15 mouse cellular contexts compared by ENCODE assay signal in genomic region chr12:89983399-89983798, GRCm38 (mm10).
DNase-seq lines count a peak whose midpoint lies in the region; ATAC-seq and TF ChIP-seq lines count a peak whose summit lies in the region.
"Had no signal": no experiment of that assay in that cellular context is flagged by ENCODE, and none has a peak within 500 bp of the region (broad histone marks: within the 10 kb centered on the region; RNA-seq: fewer than 3 reads in every experiment).

No protein-coding gene starts in this region.

- H3K27ac ChIP-seq in hindbrain, embryonic 15.5 days (replicated peaks) = peak overlapping the region; percentile 6
- H3K27ac ChIP-seq in gastrocnemius, adult 2 months = no peak overlapping the region
- H3K27ac ChIP-seq: heart, embryonic 13.5 days; limb, embryonic 15.5 days had no signal

- no peak for TF ChIP-seq CTCF in gastrocnemius, adult 2 months (IDR thresholded peaks at IDR 0.05)

- H3K4me2 ChIP-seq in hindbrain, embryonic 15.5 days = no peak overlapping the region
- H3K4me2 ChIP-seq: heart, embryonic 13.5 days; limb, embryonic 15.5 days had no signal

- intact Hi-C loops in gastrocnemius, adult 2 months (cut with DNase I) = no loop called here
- intact Hi-C loops in left cerebral cortex, postnatal 36 days (cut with DNase I) = no loop called here

- peaks cover 17% of the 10 kb centered on the region for H3K4me1 ChIP-seq in hindbrain, embryonic 15.5 days (replicated peaks)
- H3K4me1 ChIP-seq: heart, embryonic 13.5 days; limb, embryonic 15.5 days had no signal

- no peaks in the 10 kb centered on the region for H3K27me3 ChIP-seq in hindbrain, embryonic 15.5 days
- H3K27me3 ChIP-seq: heart, embryonic 13.5 days; limb, embryonic 15.5 days had no signal

- no peaks in the 10 kb centered on the region for H3K9me3 ChIP-seq in hindbrain, embryonic 15.5 days
- H3K9me3 ChIP-seq: heart, embryonic 13.5 days; limb, embryonic 15.5 days had no signal

- DNase-seq in brain, adult 2 months (ENCODE audit: low read depth, low spot score) = peak; percentile 90
- peak; percentile 63 for DNase-seq in cerebellum, adult 11 months
- DNase-seq in cerebellum, postnatal 25 days = peak; percentile 65
- DNase-seq in gastrocnemius, adult 2 months = no peak
- DNase-seq in left cerebral cortex, postnatal 36 days (ENCODE audit: low spot score in 2 of 2) = no peak
- DNase-seq in adrenal gland, postnatal 10 days = no peak
- DNase-seq: embryo, embryonic 11 days; liver, postnatal 0 days; lung, postnatal 4 days; thymus, postnatal 36 days had no signal

- no peak overlapping the region for H3K9ac ChIP-seq in hindbrain, embryonic 15.5 days
- H3K9ac ChIP-seq: heart, embryonic 13.5 days; limb, embryonic 15.5 days; liver, postnatal 0 days had no signal

- 0 out of 2 replicates have a peak, but pooled peaks have one; percentile 61 for ATAC-seq in hindbrain, embryonic 15.5 days (ENCODE audit: low FRiP score, low read depth)
- no peak for ATAC-seq in inflammation-experienced regulatory T-cells, adult 6 months
- ATAC-seq: liver, postnatal 0 days had no signal

- H3K36me3 ChIP-seq in hindbrain, embryonic 15.5 days = no peaks in the 10 kb centered on the region
- H3K36me3 ChIP-seq: G1E; heart, embryonic 13.5 days; limb, embryonic 15.5 days had no signal

- H3K4me3 ChIP-seq in hindbrain, embryonic 15.5 days = no peak overlapping the region
- H3K4me3 ChIP-seq in gastrocnemius, adult 2 months = no peak overlapping the region
- H3K4me3 ChIP-seq: heart, embryonic 13.5 days; limb, embryonic 15.5 days had no signal

Comparison
In these comparisons a context has a peak if more than half of its experiments do, and no peak if none do; other contexts are left out.
1. DNase-seq: peak in brain, adult 2 months (single experiment), cerebellum, adult 11 months (single experiment) and cerebellum, postnatal 25 days (2 of 2); none in gastrocnemius, adult 2 months (single experiment), left cerebral cortex, postnatal 36 days (0 of 2) and adrenal gland, postnatal 10 days (single experiment).